Mouse (Mus musculus): Measurements from ENCODE around the gene Vmn1r61.

Gene Vmn1r61

GRCm38 (mm10) chr7:5613195-5613594 lies at the start of gene Vmn1r61:
Gene Vmn1r61 (minus strand): TSS chr7:5613295.
- DNase-seq (ENCODE audit: low spot score), result no peak

Measured in ovary, postnatal 36 days (tissue).